Mouse (Mus musculus): Measurements from ENCODE around the gene Gm20388. TPM values are rescaled to one million over a fixed set of nuclear protein-coding genes. Genes with fewer than 3 reads are reported as not detected.

Gene Gm20388
- polyA plus RNA-seq, 1 experiment, result 23.9 TPM

DNA sequence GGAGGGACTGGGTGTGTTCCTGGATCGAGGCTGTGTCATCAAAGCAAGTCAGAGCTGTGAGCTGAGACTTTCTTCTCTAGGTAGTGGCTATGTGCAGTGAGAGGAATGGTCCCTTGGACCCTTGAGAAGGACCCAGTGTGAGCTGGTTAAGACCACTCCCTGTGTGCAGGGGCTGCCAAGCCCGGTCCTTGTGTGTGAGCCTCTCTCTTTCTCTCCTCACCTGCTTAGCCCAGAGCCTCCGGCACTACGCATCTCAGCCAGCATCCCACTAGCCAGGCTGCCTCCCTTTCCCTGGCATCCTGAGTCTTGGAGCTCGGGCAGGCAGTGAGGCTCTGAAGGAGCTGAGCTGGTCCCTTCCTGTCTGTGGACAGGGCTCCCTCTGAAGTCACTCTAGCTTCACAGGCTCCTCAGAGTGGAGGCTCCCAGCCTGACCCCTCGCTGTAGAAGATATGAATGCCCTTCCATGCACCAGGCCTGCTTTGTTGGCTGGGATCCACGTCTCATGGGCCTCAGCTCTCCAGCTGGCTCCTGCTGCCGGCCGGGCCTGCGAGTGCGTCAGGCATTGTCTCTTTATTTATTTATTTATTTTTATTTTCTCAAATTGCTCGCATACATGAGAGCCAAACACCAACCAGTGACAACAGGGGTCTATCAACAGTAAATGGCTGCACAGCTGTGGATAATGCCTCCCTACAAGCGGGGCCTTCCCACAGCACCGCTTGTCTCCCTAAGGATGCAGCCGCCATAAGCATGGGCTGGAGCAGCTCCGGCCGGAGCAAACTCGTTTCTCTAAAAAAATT lies 2882.9 kb downstream of the Gm20388 start:
- Histone ChIP-seq H3K27ac (ENCODE audit: insufficient read depth, low read length) (no peak overlapping the region), H3K4me1 (ENCODE audit: control insufficient read depth, insufficient read depth, low read length) (no peaks in the 10 kb centered on the region), H3K4me3 (ENCODE audit: insufficient read depth, low read length) (no peak overlapping the region)
- no peak for TF ChIP-seq POLR2A (IDR thresholded peaks at IDR 0.05; ENCODE audit: extremely low read depth, insufficient read depth, low read length)
- no peak for TF ChIP-seq CTCF (IDR thresholded peaks at IDR 0.05; ENCODE audit: extremely low read depth, insufficient read depth, low read length)

DNA sequence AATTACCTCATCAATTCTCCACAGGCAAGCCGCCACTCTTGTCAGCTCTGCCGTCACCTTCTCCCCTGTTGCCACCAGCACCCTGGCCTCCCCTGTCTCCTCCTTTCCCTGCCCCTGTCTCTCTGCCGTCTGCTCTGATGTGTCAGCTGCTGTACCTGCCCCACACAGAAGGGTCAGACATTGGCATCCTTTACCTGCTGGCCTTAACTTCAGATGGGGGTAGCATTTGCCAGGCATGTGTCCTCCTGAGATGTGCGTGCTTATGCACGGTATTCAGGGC lies 2883.5 kb downstream of the Gm20388 start:
- Histone ChIP-seq H3K4me1 (ENCODE audit: control insufficient read depth, insufficient read depth, low read length) (no peaks in the 10 kb centered on the region), H3K27ac (ENCODE audit: insufficient read depth, low read length) (no peak overlapping the region), H3K4me3 (ENCODE audit: insufficient read depth, low read length) (no peak overlapping the region)
- no peak for TF ChIP-seq CTCF (IDR thresholded peaks at IDR 0.05; ENCODE audit: extremely low read depth, insufficient read depth, low read length)
- TF ChIP-seq POLR2A (IDR thresholded peaks at IDR 0.05; ENCODE audit: extremely low read depth, insufficient read depth, low read length), result no peak

DNA sequence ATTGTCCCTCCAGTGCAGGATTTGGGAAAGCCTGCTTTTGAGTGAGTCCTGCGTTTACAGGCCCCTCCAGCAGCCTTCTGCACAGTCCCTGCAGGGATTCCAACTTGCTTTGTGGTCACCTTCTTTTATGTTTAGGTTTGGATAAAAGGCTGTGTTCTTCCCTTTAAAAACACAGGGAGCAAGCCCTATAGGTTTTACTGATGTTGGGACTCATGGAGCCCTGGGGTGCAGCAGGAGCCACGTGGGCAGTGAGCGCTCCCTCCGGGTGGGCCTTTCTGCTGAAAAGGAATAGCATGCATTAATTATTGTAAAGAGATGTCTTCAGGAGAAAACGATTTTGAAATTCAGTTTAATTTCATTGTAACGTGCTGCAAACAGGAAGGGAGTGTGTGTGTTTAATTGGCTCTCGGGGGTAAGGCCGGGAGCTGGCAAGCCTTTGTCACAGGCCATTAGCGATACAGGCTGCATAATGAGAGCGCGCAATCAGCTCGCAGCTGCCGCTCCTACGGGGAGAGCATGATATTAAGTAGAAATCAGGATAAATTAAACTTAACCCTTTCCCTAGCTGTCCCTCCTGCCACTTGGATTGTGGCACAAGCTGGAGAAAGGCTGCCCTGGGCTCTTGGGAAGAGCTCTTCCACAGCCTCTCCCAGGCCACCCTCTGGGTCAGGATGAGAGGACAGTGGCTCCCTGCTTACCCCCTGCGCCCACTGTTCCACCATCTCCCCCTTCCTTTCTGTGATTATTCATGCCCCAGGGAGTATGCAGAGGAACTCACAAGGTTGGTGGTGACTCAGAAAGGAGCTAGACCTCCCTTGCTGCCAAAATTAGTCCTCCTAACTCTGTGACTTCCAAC lies 2893.5 kb downstream of the Gm20388 start:
- H3K4me3 ChIP-seq (ENCODE audit: insufficient read depth, low read length), result no peak overlapping the region
- TF ChIP-seq POLR2A (IDR thresholded peaks at IDR 0.05; ENCODE audit: extremely low read depth, insufficient read depth, low read length) (no peak), CTCF (IDR thresholded peaks at IDR 0.05; ENCODE audit: extremely low read depth, insufficient read depth, low read length) (no peak)
- peaks cover 7% of the 10 kb centered on the region for H3K4me1 ChIP-seq (ENCODE audit: control insufficient read depth, insufficient read depth, low read length)
- no peak overlapping the region for H3K27ac ChIP-seq (ENCODE audit: insufficient read depth, low read length)

DNA sequence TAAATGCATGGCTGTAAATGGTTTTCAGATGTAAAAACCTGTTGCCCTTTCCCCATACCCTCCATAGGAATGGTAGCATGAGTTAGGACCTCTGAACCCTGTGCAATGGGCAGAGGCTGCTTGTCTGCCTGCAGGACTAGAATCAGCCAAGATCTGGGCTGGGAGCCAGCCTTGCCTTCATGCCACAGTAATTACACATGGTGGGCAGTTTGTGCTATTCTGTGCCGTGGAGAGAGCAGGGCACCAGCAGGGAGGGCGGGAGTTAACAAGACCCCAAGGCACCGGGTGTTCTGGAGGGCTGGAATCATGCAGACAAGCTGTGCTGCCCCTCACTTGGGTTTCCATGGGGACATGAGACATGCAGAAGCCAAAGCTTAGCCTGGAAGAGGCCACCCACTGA lies 2894.7 kb downstream of the Gm20388 start:
- H3K27ac ChIP-seq (ENCODE audit: insufficient read depth, low read length), result no peak overlapping the region
- no peak overlapping the region for H3K4me3 ChIP-seq (ENCODE audit: insufficient read depth, low read length)
- peaks cover 7% of the 10 kb centered on the region for H3K4me1 ChIP-seq (ENCODE audit: control insufficient read depth, insufficient read depth, low read length)
- TF ChIP-seq POLR2A (IDR thresholded peaks at IDR 0.05; ENCODE audit: extremely low read depth, insufficient read depth, low read length), result no peak

DNA sequence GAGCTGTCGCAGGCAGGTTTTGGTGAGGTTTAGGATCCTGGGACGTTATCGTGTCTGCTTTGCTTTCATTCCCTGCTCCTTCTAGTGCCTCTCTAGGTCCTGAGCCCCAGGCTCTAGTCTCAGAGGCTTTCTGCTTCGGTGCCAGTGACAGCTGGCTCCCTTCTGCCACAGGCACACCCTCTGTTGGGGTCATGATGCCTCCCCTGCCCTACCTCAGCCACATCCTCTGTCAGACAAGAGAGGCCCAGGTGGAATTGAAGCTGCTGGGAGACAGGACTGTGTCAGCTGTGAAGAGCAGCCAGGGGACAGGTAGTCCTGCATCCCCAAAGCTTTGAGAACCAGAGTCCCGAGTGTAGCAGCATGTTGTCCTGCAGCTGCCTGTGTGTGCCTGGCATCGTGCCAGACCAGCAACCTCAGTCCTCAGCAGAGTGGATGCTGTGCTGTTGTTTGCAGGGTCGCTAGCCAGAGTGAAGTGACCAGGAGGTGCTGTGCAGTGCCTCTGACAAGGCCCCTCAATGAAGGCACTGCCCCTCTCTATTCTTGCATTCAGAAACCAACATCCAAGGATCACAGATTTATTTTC lies 2896.4 kb downstream of the Gm20388 start:
- no peak for TF ChIP-seq POLR2A (IDR thresholded peaks at IDR 0.05; ENCODE audit: extremely low read depth, insufficient read depth, low read length)
- TF ChIP-seq CTCF (IDR thresholded peaks at IDR 0.05; ENCODE audit: extremely low read depth, insufficient read depth, low read length), result no peak
- Histone ChIP-seq H3K4me3 (ENCODE audit: insufficient read depth, low read length) (no peak overlapping the region), H3K4me1 (ENCODE audit: control insufficient read depth, insufficient read depth, low read length) (peaks cover 7% of the 10 kb centered on the region), H3K27ac (ENCODE audit: insufficient read depth, low read length) (no peak overlapping the region)

DNA sequence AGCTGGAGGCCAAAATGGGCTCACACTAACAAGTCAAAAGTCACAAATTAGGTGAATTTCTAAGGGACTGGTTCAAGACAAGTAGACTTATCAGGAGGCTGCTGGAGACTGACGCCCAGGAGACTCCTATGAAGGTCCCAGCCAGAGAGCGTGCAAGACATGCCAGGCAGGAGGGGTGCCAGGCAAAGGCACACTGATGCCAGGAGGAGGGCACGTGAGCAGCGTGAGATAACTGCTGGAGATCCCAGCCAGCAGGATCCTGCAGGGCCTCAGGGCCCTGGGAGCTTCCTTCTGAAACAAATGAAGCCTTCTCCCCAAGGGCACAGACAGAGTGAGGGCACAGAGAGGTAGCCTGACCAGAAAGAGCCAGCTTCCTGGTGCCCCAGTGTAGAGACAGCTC lies 2897.3 kb downstream of the Gm20388 start:
- Histone ChIP-seq H3K27ac (ENCODE audit: insufficient read depth, low read length) (no peak overlapping the region), H3K4me1 (ENCODE audit: control insufficient read depth, insufficient read depth, low read length) (peaks cover 7% of the 10 kb centered on the region), H3K4me3 (ENCODE audit: insufficient read depth, low read length) (no peak overlapping the region)
- TF ChIP-seq POLR2A (IDR thresholded peaks at IDR 0.05; ENCODE audit: extremely low read depth, insufficient read depth, low read length) (no peak), CTCF (IDR thresholded peaks at IDR 0.05; ENCODE audit: extremely low read depth, insufficient read depth, low read length) (no peak)

DNA sequence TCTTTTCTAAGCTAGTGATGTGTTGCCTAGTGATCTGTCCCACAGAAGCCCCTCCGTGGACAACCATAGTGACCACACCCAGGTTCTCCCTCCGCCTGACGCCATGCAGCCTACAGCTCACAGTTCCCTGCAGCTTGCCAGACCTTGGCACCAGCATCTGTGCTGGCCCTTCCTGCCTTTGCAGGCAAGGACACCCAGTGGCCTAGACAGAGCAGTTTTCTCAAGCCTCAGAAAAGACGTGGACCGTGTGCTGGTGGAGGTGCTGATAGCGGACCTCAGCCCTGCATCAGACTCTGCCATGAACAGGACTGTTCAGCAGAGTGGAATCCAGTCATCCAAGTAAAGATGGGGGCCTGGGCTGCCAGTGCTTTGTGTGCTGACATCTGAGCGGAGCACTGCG lies 2899.7 kb downstream of the Gm20388 start:
- Histone ChIP-seq H3K4me3 (ENCODE audit: insufficient read depth, low read length) (no peak overlapping the region), H3K4me1 (ENCODE audit: control insufficient read depth, insufficient read depth, low read length) (peaks cover 4% of the 10 kb centered on the region), H3K27ac (ENCODE audit: insufficient read depth, low read length) (no peak overlapping the region)
- no peak for TF ChIP-seq POLR2A (IDR thresholded peaks at IDR 0.05; ENCODE audit: extremely low read depth, insufficient read depth, low read length)
- TF ChIP-seq CTCF (IDR thresholded peaks at IDR 0.05; ENCODE audit: extremely low read depth, insufficient read depth, low read length), result no peak

DNA sequence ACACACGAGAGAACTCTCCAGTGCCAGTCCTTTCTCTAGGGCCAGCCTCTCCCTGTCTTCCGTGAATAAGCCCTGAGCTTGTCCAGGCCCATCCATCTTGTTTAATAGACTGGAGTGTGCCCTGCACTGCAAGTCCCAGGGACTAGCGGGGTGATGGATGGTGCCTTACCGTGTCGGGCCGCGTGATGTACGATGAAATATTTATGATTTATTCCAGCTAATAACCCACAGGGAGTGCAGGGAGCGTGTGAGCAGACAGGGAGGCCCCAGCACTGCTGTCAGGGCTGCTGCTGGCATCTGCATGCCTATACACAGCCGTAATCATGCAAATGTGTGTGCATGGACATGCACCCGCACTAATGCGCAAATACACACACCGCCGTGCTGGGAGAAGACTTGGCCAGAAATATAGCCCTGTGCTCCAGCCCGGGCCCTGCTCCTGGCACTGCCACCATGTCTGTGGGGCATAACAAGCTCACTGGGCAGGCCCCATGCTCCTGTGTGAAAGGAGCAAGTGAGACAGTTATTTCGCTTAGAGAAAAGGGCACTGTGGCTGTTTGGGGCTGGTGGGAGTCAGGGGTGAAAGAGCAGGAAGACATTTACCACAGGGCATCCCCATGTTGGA lies 2901.3 kb downstream of the Gm20388 start:
- H3K27ac ChIP-seq (ENCODE audit: insufficient read depth, low read length), result no peak overlapping the region
- no peak overlapping the region for H3K4me3 ChIP-seq (ENCODE audit: insufficient read depth, low read length)
- H3K4me1 ChIP-seq (ENCODE audit: control insufficient read depth, insufficient read depth, low read length), result no peaks in the 10 kb centered on the region
- TF ChIP-seq POLR2A (IDR thresholded peaks at IDR 0.05; ENCODE audit: extremely low read depth, insufficient read depth, low read length), result no peak

DNA sequence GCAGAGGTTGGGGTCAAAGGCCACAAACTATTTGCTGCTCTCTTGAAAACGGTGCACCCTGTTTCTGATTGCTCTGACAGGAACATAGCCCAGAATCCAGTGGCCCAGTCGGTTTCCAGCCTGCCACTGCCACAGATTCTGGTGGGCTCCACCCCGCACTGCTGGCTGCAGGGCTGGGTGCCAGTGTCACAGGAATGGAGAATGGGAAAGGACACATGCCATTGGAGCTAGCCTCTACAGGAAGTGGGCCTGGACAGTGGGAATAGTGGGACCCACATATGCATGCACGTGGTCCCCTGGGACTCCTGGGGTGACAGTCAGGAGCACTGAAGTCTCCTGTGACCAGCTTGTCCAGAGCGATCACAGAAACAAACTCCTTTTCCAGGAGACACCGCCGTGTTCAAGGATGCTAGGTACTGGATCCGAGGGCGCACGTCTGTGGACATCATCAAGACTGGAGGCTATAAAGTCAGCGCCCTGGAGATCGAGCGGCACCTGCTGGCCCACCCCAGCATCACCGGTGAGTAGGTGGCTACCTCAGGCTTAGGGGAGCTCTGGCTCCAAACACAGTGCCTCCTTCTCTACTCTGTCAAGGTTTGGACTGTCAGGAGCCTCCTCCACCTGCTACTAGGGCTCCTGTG lies 2902.1 kb downstream of the Gm20388 start:
- TF ChIP-seq CTCF (IDR thresholded peaks at IDR 0.05; ENCODE audit: extremely low read depth, insufficient read depth, low read length) (no peak), POLR2A (IDR thresholded peaks at IDR 0.05; ENCODE audit: extremely low read depth, insufficient read depth, low read length) (no peak)
- Histone ChIP-seq H3K27ac (ENCODE audit: insufficient read depth, low read length) (no peak overlapping the region), H3K4me3 (ENCODE audit: insufficient read depth, low read length) (no peak overlapping the region), H3K4me1 (ENCODE audit: control insufficient read depth, insufficient read depth, low read length) (no peaks in the 10 kb centered on the region)

All from cortical plate, adult 2 months (tissue).